Mouse (Mus musculus) G1E (cell line): ENCODE results near the gene Ccnq. TPM values are rescaled to one million over a fixed set of nuclear protein-coding genes. Genes with fewer than 3 reads are reported as not detected.
A peak's percentile ranks its signal among the peaks of the same experiment; 100 is the strongest.
"Not testable (repeated sequence)": the region's sequence is repeated elsewhere in the genome, so short reads cannot be mapped to it uniquely, and the experiment has no call there.

Experiments used
- ATAC-seq: 2 replicates; pipeline ENCODE4 v1.8.0; 2016; ENCODE audit warnings: mild to moderate bottlenecking; ENCODE audit not compliant: insufficient number of reproducible peaks, poor library complexity, low FRiP score, severe bottlenecking; ENCODE audit errors: extremely low read depth
- DNase-seq: peaks from one replicate; pipeline ENCODE4 v3.0.0; 2012; ENCODE audit warnings: low spot score
- H3K27me3 ChIP-seq: 2 replicates; pipeline ENCODE4 v1.6.1; 2012; ENCODE audit warnings: mild to moderate bottlenecking, low read length, inconsistent platforms; ENCODE audit not compliant: insufficient read depth
- H3K36me3 ChIP-seq: replicated peaks from 2 replicates; pipeline ENCODE3; 2012; ENCODE audit warnings: mild to moderate bottlenecking, inconsistent platforms
- H3K4me1 ChIP-seq: 2 replicates; pipeline ENCODE4 v1.6.1; 2012; ENCODE audit warnings: low read depth, low read length, inconsistent platforms, mixed read lengths; ENCODE audit not compliant: insufficient read depth
- H3K4me3 ChIP-seq: 2 replicates; pipeline ENCODE4 v1.5.1; 2012; ENCODE audit warnings: low read depth, mild to moderate bottlenecking, inconsistent platforms, low read length, moderate library complexity, mixed read lengths
- H3K9me3 ChIP-seq: replicated peaks from 2 replicates; pipeline ENCODE4 v1.6.1; 2012; ENCODE audit warnings: inconsistent platforms
- CTCF ChIP-seq: IDR thresholded peaks from 2 replicates; pipeline ENCODE4 v1.5.1; 2012; ENCODE audit warnings: low read depth, low read length, inconsistent platforms, mixed read lengths
- GATA1 ChIP-seq: IDR thresholded peaks from 2 replicates; pipeline ENCODE4 v1.6.1; 2012; ENCODE audit warnings: borderline replicate concordance, low read length, inconsistent platforms, mixed read lengths
- GATA2 ChIP-seq: IDR thresholded peaks from 2 replicates; pipeline ENCODE4 v1.6.1; 2012; ENCODE audit warnings: low read depth, low read length, inconsistent platforms, borderline replicate concordance
- POLR2AphosphoS5 ChIP-seq: IDR thresholded peaks from 2 replicates; pipeline ENCODE4 v1.6.1; 2012; ENCODE audit warnings: low read depth, low read length, inconsistent platforms; ENCODE audit not compliant: insufficient replicate concordance
- TAL1 ChIP-seq: conservative IDR thresholded peaks from 2 replicates; pipeline ENCODE4 v1.6.1; 2012; ENCODE audit warnings: low read depth, low read length, inconsistent platforms, mixed read lengths
- polyA plus RNA-seq: library from polyadenylated mRNA; stranded (reverse); fragments of >175 nt; gene quantifications from 2 replicates; pipeline ENCODE4 v1.2.3, GENCODE M21; 2012
- total RNA-seq, 2 experiments: library from RNA; stranded (forward) in 1 of 2; stranded (reverse) in 1 of 2; fragments of 200-1000 nt in 1 of 2; fragments of >200 nt in 1 of 2; fragmentation: Nextera tagmentation in 1 of 2; gene quantifications; 2 replicates each; pipeline ENCODE4 v1.2.3; 2014 to 2017

The Ccnq gene
- total and polyA plus RNA-seq, 3 experiments = 29.9 to 51.4 (median 36.1) TPM

- Histone ChIP-seq H3K4me1 (no peaks in the 10 kb centered on the region), H3K4me3 (no peak overlapping the region), H3K27me3 (peaks cover 11% of the 10 kb centered on the region), H3K36me3 (no peaks in the 10 kb centered on the region), H3K9me3 (no peaks in the 10 kb centered on the region)
- ATAC-seq (no peak), DNase-seq (no peak)
- TF ChIP-seq TAL1 (no peak), POLR2AphosphoS5 (no peak), CTCF (no peak), GATA2 (no peak), GATA1 (no peak)
These were observed 12.8 kb upstream of the Ccnq start for GRCm38 (mm10) chr11:78764304-78764703.

GRCm38 (mm10) chr11:78762201-78762600 is 10.7 kb upstream of the Ccnq start:
- no peaks in the 10 kb centered on the region for H3K4me1 ChIP-seq
- ATAC-seq = no peak

GRCm38 (mm10) chr11:78761086-78761485 is 9.6 kb upstream of the Ccnq start:
- ATAC-seq = no peak
- TF ChIP-seq GATA2 (no peak), CTCF (no peak), TAL1 (no peak), GATA1 (no peak), POLR2AphosphoS5 (no peak)
- no peaks in the 10 kb centered on the region for H3K4me1 ChIP-seq

More at GRCm38 (mm10) chr11:78762201-78762600, 10.7 kb upstream of the Ccnq start:
- no peak for DNase-seq
- H3K9me3 ChIP-seq = no peaks in the 10 kb centered on the region
- no peaks in the 10 kb centered on the region for H3K36me3 ChIP-seq
- no peak overlapping the region for H3K4me3 ChIP-seq
- peaks cover 11% of the 10 kb centered on the region for H3K27me3 ChIP-seq
- TF ChIP-seq GATA1 (no peak), POLR2AphosphoS5 (no peak), GATA2 (no peak), CTCF (no peak), TAL1 (no peak)

GRCm38 (mm10) chr11:78755299-78755698 is 3.8 kb upstream of the Ccnq start:
- Histone ChIP-seq H3K36me3 (no peaks in the 10 kb centered on the region), H3K27me3 (peaks cover 8% of the 10 kb centered on the region; the same call in 1 of the 2 replicates), H3K4me3 (no peak overlapping the region), H3K4me1 (peaks cover 15% of the 10 kb centered on the region), H3K9me3 (no peaks in the 10 kb centered on the region)
- no peak for TF ChIP-seq TAL1
- no peak for TF ChIP-seq GATA2
- no peak for TF ChIP-seq CTCF
- no peak for DNase-seq
- no peak for ATAC-seq

More at GRCm38 (mm10) chr11:78761086-78761485, 9.6 kb upstream of the Ccnq start:
- Histone ChIP-seq H3K4me3 (no peak overlapping the region), H3K9me3 (no peaks in the 10 kb centered on the region), H3K27me3 (peaks cover 15% of the 10 kb centered on the region), H3K36me3 (no peaks in the 10 kb centered on the region)
- DNase-seq = no peak

GRCm38 (mm10) chr11:78754177-78754576 is 2.6 kb upstream of the Ccnq start:
- H3K4me3 ChIP-seq, DNase-seq, H3K36me3 ChIP-seq, H3K27me3 ChIP-seq, H3K9me3 ChIP-seq, ATAC-seq: not testable (repeated sequence)
- peaks cover 24% of the 10 kb centered on the region for H3K4me1 ChIP-seq

- ATAC-seq (no peak), DNase-seq (no peak)
- H3K9me3 ChIP-seq = no peaks in the 10 kb centered on the region
- peaks cover 27% of the 10 kb centered on the region for H3K4me1 ChIP-seq
- peaks cover 4% of the 10 kb centered on the region; the same call in 1 of the 2 replicates for H3K27me3 ChIP-seq
- TF ChIP-seq GATA1 = no peak
- TF ChIP-seq GATA2 = no peak
- no peak for TF ChIP-seq POLR2AphosphoS5
- TF ChIP-seq TAL1 = no peak
- TF ChIP-seq CTCF = no peak
- peaks cover 18% of the 10 kb centered on the region for H3K36me3 ChIP-seq
- no peak overlapping the region for H3K4me3 ChIP-seq
These were observed 1.7 kb upstream of the Ccnq start for GRCm38 (mm10) chr11:78753183-78753582.

- no peak for ATAC-seq
- TF ChIP-seq GATA2 (no peak), TAL1 (no peak), CTCF (no peak), POLR2AphosphoS5 (no peak), GATA1 (no peak)
These were observed 294 bp upstream of the Ccnq start for GRCm38 (mm10) chr11:78751843-78752203.

More at GRCm38 (mm10) chr11:78751843-78752203, 294 bp upstream of the Ccnq start:
- Histone ChIP-seq H3K36me3 (peaks cover 28% of the 10 kb centered on the region), H3K4me1 (peaks cover 27% of the 10 kb centered on the region), H3K27me3 (peaks cover 2% of the 10 kb centered on the region; the same call in 1 of the 2 replicates), H3K9me3 (no peaks in the 10 kb centered on the region), H3K4me3 (peak overlapping the region; percentile 87)
- DNase-seq = no peak
